Mouse (Mus musculus) erythroblast, embryonic 14.5 days (primary cell): ENCODE data around the gene Rbak.

Source experiments
- GATA1 ChIP-seq: IDR thresholded peaks from 2 replicates; pipeline ENCODE4 v1.6.1; 2012; ENCODE audit warnings: low read length, inconsistent platforms, mixed read lengths
- TAL1 ChIP-seq: IDR thresholded peaks from 3 replicates; pipeline ENCODE4 v1.6.1; 2012; ENCODE audit warnings: low read length, inconsistent platforms, mixed read lengths

DNA sequence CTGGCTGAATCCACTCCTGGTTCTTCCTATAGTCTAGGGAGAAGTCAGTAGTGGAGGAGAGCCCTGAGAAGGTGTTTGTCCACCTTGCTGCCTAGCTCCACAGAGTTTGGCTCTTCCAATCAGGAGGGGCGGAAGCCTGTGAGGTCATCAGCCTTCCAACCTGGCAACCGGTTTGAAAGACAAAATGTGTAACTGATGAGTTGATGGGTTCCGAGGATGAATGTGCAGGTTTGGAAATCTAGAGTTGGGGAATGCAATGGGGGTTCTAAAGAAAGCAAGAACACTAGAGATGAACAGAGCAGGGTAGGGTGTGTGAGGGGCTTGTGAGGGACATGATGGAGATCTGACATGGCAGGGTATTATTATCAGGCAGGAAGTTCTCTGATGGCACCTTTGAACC is 46.2 kb upstream of the Rbak start, which contains the start of gene Spdye4a:
- TF ChIP-seq GATA1 (no peak), TAL1 (no peak)
